Mouse (Mus musculus) granulocyte monocyte progenitor cell, adult 5-6 weeks (primary cell): ENCODE data around the gene Jtb. TPM values are rescaled to one million over a fixed set of nuclear protein-coding genes. Genes with fewer than 3 reads are reported as not detected.
"Not testable (repeated sequence)": the region's sequence is repeated elsewhere in the genome, so short reads cannot be mapped to it uniquely, and the experiment has no call there.

Source experiments
- ATAC-seq: replicated peaks from 2 replicates; pipeline ENCODE4 v1.8.0; 2016; ENCODE audit warnings: mild to moderate bottlenecking, moderate TSS enrichment, inconsistent platforms; ENCODE audit not compliant: poor library complexity, severe bottlenecking
- total RNA-seq, 2 experiments: library from RNA; stranded (forward) in 1 of 2; stranded (reverse) in 1 of 2; fragments of 200-712, 200-1000 nt in 1 of 2; fragments of >200 nt in 1 of 2; fragmentation: Nextera tagmentation in 1 of 2; gene quantifications; 2 replicates each; pipeline ENCODE4 v1.2.3; 2014 to 2017

Gene Jtb
- total RNA-seq, 2 experiments from 2014 or later = 44.6 to 89.8 TPM

GRCm38 (mm10) chr3:90222455-90222854, 8.9 kb upstream of the Jtb start:
- ATAC-seq = no peak

- ATAC-seq = no peak
Measured at GRCm38 (mm10) chr3:90222941-90223340, 8.5 kb upstream of the Jtb start.

DNA sequence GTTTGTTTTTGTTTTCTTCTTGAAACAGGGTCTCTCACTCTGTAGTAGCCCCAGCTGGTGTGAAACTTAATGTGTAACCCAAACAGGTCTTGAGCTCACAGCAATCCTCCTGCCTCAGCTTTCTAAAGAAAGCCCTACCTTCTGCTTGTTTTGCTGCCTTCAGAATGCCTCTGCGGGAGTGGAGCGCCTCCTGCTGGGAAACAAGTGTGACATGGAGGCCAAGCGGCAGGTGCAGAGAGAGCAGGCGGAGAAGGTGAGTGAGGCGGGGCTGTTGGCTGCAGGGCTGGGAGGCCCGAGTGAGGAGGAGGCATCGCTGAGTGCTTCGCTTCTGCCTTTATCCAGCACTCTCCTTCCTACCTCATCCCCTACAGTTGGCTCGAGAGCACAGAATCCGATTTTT, 7.1 kb upstream of the Jtb start:
- ATAC-seq = no peak

- peak; percentile 70 for ATAC-seq
Measured at GRCm38 (mm10) chr3:90231075-90231474, 322 bp upstream of the Jtb start.

DNA sequence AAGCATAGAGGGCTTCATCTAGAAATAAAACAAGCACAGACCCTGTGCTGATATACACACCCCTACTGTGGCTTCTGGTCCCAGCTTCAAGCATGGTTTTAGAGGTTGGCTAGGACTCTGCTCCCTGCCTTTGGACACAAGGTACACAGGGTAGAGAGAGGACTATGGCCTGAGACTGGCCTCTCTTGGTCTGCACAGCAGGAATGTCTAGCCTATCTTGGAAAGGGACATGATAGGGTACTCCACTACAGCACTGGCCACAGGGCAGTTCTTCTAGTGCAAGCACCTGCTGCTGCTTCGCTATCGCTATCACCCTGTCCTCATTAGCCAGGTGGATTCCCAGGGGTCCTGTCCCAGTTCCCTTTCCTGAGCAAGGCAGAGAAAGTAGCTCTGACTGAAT, 9.9 kb downstream of the Jtb start:
- peak; percentile 4; the same call in 1 of the 2 replicates for ATAC-seq

DNA sequence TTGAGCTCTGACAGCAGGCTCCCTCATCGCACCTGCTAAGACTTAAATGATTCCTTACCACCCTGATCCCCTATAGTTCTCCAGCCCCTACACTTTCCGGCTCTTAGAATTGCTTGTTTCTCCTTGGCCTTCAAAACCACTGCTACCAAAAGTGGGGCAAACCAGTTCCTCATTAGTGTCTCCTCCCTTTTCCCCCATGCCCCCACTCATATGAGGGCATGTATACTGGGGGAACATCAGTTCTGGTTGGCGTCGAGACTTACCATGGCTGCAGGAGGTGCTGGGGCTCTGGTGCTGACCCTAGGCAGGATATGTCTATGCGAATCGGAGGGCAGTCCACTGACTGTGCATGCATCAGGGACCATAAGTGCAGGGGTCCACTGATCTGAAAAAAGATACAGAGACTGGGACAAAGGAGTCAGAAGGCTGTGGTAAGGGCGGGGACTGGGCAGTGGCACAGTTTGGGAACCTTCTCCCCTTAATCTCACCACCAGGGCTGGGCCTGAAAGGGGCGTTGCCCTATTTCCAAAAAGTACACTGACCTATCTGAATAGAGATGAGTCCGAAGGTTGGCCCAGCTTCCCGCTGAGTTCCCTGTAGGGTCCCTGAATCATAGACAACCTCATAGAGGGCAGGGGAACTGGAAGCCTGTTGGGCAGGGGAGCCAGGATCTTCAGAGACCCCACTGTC, 10.4 kb downstream of the Jtb start:
- ATAC-seq = peak; percentile 76

DNA sequence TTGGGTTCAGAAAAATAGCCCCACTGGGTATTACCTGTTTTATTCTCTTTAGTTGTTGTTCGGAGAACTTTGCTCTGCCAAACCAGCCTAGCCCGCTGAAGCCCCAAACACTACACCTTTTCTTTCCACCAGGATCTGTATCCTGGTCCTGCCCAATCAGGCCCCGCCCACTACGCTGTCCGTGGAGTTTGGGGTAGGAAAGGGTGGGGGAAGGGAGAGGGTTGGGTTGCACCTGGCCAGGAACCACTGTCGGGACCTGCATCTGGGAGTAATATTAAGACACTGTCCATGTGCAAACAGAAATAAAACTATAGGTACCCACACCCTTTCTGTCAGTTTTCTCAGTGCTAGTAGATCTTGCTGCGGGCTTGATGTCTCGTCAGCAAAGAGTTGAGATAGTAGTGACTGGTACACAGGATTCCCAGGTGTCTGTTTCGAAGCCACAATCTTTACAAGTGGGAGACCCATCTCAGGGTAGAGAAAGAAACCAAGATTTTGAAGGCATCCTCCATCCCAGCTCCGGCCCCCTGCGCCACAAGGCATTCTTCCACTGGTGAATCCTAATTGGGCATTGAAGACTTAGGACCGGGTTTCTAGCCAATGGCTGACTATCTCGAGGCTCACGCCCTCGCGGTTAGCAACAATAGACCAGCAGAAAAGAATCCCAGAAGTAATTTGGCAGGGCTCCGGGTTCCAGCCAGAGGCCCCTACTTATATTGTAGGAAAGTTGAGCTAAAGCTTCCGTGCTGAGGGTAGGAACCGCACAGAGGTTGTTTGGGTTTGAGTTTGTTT, 11.8 kb downstream of the Jtb start, which contains the start of gene Creb3l4:
TSS of gene Creb3l4 (minus strand) at position 529 of the 792 bp plus-strand sequence.
- ATAC-seq = no peak

DNA sequence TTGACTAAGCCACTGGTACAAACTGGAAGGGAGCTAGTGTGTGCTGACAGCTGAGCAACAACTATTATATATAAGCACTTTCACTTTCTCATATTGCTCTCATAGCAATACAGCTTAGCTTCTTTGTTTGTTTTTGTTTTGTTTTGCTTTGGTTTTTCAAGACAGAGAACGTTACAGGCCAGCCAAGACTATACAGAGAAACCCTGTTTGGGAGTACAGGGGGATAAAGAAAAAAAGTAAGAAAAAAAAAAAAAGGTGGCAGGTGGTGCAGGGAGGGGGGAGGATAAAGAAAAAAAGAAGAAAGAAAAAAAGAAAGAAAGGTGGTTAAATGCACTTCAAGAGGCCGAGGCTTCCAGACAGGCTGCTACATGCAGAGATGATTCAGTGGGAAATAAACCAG, 14.0 kb downstream of the Jtb start:
- no peak for ATAC-seq

GRCm38 (mm10) chr3:90247630-90247959, 16.2 kb downstream of the Jtb start:
- no peak for ATAC-seq

DNA sequence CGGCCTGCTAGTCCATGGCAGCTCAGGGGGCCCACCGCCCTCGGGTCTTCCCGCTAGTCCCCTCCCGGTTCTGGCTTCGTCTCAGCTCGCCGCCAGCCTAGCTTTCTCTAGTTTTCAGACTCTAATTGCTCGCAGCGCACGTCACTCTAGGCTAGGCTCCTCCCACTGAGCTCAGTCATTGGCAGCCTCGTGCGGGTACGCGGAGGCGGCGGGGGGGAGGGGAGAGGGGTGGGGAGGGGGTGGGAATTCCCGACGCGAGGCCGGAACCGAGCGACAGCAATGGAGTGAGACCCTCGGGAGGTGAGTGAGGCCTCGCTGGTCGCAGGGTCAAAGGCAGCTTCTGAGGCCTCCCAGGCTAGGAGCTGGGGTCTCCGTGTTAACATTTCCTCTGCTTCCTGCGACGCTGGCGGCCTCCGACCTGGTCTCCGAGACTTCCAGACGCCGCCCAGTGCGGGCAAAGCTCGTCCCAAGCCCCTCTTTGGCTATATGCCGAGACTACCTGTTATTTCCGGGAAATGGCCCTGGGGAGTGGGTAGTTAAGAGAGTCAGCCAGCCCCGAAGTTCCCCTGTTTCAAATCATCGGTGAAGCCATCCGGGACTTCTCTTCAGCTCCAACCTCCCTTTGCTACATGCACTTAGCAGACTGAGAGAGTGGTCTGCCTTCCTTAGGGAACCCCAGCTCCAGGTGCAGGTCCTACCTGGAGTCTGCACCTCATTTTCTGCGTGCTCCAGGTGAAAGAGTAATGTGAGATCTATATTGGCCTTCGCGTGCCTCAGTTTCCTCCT, 16.8 kb downstream of the Jtb start, which contains the start of gene Slc39a1:
TSS of gene Slc39a1 (plus strand) at position 213 of the 786 bp plus-strand sequence.
- ATAC-seq = peak; percentile 93

- peak; percentile 51 for ATAC-seq
Measured at GRCm38 (mm10) chr3:90248746-90249100, 17.3 kb downstream of the Jtb start.

DNA sequence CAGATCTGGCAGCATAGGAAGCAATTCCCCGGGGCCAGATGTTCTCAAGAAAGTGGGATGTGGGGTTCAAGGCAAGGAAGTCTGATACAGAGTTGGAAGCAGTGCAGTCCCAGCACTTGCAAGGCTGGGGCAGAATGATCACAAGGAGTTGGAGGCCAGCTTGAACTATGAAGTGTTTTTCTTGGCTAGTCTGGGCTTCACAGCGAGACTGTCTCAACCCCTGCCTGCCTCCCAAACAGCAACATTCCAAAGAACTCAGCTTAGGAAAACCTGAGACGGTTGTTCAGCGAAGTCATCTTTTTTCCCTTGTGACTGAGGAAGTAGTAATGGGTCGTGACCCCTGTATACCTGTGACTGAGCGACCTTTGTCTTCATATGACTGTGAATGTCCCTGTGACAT, 19.4 kb downstream of the Jtb start:
- ATAC-seq = no peak

- not testable (repeated sequence) for ATAC-seq
Measured at GRCm38 (mm10) chr3:90251731-90252226, 20.4 kb downstream of the Jtb start.

- ATAC-seq = not testable (repeated sequence)
Measured at GRCm38 (mm10) chr3:90252659-90253058, 21.3 kb downstream of the Jtb start.

DNA sequence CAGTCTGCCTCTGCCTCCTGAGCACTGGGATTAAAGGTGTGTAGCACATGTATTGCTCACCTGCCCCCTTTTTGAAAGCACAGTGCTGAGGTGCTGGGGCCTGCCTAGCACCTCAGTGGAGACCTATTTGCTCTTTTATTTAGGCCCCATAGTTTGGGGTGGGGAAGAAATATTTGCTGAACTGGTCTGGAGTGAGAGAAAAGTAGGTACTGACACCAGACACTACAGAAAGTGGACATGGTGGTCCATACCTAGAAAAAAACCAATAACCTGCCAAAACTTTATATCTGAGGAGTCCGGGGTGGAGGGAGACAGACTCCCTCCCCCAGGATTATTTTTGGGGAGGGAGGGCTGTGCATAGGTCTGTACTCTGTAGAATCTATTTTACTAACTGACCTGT, 21.8 kb downstream of the Jtb start:
- ATAC-seq = not testable (repeated sequence)

DNA sequence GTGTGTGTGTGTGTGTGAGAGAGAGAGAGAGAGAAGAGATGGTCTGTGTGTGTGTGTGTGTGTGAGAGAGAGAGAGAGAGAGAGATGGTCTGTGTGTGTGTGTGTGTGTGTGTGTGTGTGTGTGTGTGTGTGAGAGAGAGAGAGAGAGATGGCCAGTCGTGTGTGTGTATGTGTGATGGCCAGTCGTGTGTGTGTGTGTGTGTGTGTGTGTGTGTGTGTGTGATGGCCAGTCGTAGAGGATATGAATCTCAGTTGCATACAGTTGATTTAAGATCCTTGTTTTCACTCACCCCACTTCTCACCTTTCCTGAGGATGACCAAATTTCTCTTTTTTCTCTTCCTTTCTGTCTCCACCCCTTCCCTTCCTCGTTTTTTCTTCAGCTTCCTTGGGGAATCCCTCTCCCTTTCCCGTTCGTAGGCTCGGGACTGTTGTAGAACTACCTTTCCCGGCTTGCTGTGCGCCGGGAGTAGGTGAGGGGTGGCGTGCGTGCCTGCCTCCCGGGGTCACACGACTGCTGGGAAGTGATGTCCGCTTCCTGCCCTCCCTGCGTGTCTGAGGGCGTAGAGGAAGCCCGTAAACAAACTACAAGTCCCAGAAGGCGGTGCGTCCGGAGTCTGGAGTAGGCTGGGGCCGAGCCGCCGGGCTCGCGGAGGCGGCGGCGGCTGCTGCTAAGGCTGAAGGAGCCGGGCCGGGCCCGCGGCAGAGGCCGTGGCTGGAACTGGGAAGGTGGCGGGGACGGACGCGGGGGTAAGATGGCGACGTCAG, 22.4 kb downstream of the Jtb start, which contains the start of gene Crtc2:
TSS of gene Crtc2 (plus strand) at position 511 of the 766 bp plus-strand sequence.
- ATAC-seq = peak; percentile 94

DNA sequence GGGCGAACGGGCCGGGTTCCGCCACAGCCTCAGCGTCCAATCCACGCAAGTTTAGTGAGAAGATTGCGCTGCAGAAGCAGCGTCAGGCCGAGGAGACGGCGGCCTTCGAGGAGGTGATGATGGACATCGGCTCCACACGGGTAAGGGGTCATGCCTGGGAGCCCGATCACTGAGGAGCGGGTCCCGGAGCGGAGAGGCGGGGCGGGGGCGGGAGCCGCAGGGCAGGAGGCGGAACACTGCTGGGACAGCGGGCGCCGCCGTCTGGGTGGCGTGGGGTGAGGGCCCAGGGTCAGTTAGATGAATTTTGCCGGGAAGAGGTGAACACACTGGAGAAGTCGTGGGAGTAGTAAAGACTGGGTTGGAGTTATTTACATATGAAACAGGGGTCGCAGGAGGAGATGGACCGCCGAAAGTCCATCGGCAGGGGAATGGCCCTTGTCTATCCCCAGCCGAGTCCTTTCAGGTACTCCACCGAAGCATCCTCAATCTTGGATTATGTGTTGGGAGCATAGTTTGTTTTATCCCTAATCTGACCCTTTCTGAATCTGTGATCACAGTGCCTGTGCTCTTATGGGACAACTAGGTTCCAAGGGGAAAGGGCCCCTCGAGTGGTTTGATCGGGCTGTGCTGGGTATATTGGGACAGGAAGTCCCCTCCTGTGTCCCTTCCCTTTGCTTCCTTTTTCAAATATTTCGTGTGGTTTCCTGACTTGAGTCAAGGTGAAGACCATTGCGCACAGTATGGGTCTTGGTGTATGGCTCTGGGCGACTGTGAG, 23.2 kb downstream of the Jtb start:
- ATAC-seq = peak; percentile 46

- ATAC-seq = no peak
Measured at GRCm38 (mm10) chr3:90255194-90255565, 23.8 kb downstream of the Jtb start.

DNA sequence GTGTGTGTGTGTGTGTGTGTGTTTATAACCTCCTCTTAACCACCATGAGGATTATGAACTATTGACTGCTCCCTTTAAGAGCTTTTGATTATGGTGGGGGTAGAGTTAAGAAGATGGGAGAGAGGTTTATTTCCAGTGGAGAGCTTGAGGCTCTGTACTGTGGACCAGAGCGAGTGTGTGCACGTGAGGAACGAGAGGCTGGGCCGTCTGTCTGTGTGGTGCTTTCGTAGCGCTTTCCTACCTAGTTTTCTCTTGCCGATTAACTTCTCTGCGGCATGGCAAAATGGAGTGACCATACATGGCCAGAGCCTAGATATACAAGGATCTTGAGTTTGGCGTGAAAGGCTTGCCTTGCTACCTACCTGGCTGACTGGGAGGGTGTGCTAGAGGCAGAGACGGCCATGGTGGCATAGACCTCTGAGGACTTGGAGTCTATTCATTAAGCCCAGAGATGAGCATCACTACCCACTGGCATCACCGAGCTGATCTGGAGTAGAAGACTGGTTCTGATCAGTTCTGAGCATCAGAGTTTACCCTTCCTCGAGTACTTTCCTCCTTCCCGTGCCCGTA, 24.5 kb downstream of the Jtb start:
- no peak for ATAC-seq
